Mouse (Mus musculus): ENCODE measurements at regions not wholly inside any gene's neighbourhood (a gene's known extent, or its start where the extent isn't known, plus 50 kb on each side); places are given as distances from the start of the nearest gene placed in this dataset.

GRCm38 (mm10) chr1:193671816-193672254, 301.7 kb upstream of the Camk1g start:
- TF ChIP-seq CTCF (IDR thresholded peaks at IDR 0.05; ENCODE audit: borderline replicate concordance, extremely low read depth, insufficient read depth, insufficient read length) = no peak
- TF ChIP-seq POLR2A (IDR thresholded peaks at IDR 0.05; ENCODE audit: borderline replicate concordance, extremely low read depth, insufficient read depth, insufficient read length, poor library complexity, severe bottlenecking) = no peak
